Mouse (Mus musculus): ENCODE measurements at regions not wholly inside any gene's neighbourhood (a gene's known extent, or its start where the extent isn't known, plus 50 kb on each side); places are given as distances from the start of the nearest gene placed in this dataset.
"Not testable (repeated sequence)": the region's sequence is repeated elsewhere in the genome, so short reads cannot be mapped to it uniquely, and the experiment has no call there.

DNA sequence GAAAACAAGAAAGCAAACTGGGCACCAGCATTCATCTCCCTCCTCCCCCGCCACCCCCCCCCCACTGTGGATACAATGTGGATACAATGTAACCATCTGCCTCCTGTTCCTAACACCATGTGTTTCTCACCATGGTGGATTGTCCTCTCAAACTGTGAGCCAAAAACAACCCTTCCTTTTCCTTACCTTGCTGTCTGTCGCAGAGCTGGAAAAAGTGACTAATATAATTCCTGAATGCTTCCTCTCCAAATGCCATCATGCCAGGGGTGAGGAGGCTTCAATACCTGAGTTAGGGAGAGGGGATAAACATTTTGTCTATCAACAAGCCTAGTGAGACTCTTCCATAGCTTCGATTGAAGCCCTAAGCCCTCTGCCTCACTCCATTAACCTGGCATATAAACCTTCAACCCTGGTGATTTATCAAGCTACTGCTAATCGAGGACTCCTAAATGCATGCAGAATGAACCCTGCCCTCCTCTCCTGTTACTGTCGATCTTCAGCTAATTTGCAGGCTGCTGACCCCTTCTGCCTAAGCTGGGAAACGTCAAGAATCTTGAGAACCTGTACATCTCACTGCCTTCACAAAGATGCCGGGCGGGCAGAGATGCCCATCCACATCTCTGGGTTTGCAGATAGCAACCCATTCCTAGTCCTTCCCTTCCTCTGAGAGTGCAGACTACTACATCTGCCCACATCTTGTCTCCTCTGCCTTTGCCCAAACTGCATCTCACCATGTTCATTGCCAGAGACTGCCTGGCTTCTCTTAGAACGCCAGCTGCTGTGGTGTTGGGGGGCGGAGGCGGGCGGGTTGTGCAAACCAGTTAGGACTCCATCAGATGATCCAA is 184.3 kb upstream of the Rpl38 start:
- DNase-seq, result no peak

DNA sequence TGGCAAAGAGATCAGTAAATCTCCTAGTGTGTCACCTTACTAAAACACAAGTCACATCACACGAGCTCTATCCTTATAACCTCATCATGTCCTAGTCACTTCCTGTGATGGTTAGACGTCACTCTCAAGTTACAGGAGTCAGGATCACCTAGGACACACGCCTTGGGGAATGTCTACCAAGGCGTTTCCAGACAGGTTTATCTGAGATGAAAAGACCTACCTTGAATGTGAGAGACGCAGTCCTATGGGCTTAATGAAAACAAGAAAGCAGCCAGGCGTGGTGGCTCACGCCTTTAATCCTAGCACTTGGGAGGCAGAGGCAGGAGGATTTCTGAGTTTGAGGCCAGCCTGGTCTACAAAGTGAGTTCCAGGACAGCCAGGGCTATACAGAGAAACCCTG is 185.0 kb upstream of the Rpl38 start:
- DNase-seq, result not testable (repeated sequence)

DNA sequence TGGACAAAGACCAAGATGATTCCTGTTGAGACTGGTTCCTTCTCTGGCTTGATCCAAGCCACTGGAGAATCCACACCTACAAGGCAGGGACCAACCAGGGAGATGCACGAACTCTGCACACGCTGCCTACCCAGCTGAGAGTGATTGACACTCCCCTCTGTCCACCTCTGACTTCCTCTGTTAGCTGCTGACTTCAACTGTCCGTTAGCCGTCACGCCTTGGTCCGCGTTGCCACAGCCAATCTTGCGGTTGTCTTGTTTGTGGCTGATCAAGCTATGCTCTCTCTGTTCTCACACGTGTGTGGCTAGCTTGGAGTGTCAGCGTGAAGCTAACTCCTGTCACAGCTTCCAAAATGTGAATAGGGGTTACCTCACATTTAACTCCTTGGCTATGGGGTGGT is 186.3 kb upstream of the Rpl38 start:
- DNase-seq, result no peak

DNA sequence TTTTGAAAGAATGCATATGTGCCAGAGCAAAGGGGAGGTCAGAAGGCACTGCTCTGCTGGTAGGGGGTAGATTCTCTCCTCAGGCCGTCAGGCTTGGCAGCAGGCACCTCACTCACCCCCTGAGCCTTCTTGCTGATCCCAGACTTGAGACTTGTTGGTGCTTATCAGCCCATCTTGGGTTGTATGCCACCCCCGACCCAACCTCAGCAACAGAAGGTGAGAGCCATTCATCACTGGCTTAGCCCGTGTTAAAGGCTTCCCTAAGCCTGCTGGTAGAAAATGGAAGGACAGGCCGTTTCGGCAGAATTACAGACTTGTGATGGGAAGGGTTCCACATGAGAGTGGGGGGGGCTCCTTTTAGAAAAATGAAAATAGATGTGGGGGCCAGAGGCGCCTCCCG is 187.3 kb upstream of the Rpl38 start:
- DNase-seq, result no peak

DNA sequence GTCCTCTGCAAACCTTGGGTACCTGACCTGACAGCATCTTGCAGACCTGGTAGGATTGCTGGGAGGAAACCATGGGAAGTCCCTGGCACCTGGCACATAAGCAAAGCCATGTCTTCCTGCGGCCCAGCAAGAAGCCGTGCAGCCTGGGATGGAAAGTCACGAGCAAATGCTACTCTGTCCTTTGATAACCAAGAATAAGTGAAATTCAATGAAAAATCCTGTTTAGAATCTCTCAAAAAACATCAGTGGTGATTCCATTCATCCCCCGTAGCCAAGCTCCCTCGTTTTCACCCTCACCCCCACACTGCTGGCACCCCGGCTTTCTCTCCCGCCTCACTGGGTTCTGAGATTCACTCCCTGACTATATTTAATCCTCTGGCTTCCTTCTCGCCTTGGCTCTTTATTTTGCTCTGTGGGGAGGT is 188.2 kb upstream of the Rpl38 start:
- no peak for DNase-seq

DNA sequence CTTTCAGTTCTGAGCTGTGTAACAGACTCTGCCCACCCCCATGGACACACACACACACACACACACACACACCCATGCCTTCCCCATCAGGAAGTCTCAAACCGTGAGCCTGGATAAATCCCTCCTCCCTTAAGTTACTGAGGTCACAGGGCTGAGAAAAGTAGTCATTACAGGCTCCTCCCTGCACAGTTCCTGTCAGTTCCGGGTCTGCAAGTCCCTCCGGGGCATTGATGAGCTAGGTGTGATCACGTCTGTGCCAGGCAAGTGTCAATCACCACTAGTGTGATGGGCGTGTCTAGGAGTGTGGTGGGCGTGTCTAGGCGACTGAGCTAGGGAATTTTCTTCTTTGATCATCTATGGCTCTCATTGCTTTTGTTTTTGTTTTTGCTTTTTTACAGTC is 189.6 kb upstream of the Rpl38 start:
- DNase-seq, result no peak

DNA sequence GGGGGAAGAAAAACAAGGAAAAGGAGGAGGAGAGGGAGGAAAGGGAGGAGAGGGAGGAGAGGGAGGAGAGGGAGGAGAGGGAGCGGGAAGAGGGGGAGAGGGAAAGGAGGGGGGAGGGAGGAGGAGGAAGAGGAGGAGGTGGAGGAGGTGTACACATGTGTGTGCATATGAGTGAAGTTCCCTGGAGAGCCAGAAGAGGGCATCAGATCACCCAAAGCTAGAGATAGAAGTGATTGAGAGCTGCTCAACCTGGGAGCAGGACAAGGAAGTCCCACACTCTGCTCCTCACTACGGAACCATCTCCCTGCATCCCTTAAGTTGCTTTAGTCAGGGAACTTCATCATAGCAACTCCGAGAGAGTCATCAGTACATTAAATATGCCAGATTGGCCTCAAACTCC is 191.0 kb upstream of the Rpl38 start:
- DNase-seq, result no peak

DNA sequence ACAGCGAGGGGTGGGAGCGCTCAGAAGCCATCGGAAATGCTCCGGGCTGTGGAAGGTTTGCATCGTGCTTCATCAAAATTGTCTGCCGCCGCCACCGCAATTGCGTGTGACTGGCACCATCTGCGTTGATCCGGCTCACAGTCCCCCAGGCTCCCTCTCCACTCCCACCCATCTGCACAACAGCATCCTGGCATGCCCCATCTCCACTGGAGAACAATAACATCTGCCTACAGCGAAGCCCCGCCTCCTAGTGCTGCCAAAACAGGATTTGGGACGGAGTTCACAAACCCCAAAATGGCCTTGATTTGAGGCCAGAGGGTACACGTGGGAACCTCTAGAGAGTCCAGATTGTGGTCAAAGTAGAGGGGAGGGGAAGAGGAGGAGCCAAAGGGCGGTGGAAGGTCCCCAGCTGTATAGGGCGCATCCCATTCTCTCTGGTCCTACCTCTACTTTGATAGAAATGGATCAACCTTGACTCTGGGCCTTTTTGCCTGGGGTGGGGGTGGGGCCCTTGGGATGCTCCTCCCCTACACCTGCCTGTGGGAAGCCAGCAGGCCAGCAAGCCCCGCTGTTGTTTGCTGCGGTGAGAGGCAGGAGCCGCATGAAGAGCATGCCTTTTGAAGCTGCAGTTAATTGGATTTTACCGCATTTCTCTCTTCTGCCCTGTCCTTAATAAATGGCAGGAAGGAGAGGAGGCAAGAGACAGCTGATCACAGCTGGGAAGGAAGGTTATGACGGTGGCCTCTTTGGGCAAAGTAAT is 195.6 kb upstream of the Rpl38 start:
- peak; percentile 93 for DNase-seq

DNA sequence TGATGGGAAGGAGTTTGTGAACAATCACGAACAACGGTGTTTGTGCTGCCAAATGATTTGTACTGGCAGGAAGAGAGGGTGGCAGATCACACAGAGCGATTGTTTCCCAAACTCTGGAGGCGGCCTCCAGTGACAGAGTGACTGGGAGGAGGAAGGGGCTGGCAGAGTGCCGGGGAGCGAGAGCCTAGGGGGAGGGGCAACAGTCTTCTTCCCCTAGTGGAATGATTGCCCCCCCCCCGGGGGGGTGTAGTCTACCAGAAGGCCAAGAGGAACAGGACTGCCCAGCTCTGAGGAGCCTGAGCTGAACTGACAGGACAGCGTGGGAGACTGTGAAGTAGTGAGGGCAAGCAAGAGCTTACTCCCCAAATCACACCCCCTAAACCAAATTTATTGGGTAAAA is 199.9 kb upstream of the Rpl38 start:
- DNase-seq, result peak; percentile 96

DNA sequence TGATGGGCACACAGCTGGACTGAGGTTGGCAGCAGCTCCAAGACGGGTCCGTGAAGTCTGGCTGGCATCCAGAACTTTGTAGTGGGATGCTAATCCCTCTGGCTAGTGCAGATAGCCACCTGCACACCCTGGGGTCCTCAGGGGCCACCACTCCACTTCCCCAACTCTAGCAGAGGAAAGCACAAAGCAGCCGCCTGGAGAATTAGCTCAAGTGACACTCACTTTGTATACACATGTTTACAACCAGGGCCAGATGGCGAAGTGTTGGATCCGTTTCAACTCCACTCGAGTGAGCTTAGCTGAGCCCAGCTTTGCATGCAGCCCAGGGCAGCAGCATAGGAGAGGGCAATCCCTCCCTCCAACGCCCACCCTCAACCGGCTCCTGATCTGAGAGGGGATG is 200.5 kb upstream of the Rpl38 start:
- DNase-seq, result no peak

DNA sequence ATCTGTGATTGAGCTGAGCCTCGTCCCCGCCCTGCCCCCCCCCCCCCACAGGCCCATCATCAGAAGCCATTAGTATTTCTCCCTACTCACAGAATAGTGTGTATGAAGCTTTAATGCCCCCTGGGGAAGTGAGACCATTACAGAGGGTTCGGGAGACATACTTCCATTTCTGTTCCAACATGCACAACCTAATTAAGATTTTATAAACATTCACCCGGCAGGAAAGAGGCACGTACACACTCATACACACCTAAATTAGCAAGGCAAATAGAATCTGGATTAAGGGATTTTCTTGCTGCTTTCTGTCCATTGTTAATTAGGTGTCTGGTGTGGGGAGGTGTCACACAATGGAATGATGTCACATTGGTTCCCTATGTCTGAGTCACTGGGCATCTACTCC is 202.8 kb upstream of the Rpl38 start:
- no peak for DNase-seq

DNA sequence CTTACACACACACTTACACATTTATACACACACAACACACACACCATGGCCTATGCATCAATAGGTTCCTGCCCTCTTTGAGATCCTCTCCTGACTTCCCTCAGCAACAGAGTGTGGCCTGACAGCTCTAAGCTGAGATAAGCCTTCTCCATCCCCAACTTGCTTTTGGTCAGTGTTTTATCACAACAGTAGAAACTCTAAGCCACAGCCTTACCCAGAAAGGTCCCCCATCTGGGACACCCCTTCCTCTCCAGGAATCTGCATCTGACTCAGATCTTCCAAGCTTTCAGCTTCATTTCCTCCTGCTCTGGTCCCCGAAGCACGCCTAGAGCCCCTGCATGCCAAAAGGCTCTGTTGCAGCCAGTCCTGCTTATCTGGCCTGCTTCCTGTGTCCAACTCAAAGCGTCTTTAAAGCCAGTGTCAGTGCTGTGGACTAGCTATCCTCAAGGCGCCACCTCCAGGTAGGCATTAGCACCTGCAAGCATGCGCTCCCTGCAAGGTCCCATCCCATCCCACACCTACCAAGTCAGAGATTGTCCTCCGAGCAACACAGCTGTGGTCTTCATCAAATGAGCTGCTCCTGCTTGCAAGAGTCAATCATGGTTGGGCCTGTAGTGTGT is 205.5 kb upstream of the Rpl38 start:
- peak; percentile 95 for DNase-seq

DNA sequence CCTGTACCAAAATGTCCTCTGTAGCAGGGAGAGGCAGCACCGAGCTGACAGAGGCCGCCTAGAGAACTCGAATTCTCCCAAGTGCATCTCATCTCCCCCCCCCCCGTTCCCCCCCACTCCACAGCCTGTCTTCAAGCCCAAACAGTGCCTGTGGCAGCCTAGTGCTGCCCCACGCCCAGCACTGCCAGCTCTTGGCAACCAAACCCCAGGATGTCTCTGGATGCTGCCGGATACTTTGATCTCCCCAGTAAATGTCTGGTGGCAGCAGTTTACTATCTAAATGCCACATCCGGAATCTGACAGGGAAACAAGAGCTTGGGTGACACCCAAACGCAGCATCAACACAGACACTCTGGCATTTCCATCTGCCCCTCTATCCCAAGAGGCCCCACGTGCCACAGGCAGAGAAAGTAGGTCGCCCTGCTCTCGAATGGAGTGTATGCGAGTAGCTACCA is 213.4 kb upstream of the Rpl38 start:
- no peak for DNase-seq

DNA sequence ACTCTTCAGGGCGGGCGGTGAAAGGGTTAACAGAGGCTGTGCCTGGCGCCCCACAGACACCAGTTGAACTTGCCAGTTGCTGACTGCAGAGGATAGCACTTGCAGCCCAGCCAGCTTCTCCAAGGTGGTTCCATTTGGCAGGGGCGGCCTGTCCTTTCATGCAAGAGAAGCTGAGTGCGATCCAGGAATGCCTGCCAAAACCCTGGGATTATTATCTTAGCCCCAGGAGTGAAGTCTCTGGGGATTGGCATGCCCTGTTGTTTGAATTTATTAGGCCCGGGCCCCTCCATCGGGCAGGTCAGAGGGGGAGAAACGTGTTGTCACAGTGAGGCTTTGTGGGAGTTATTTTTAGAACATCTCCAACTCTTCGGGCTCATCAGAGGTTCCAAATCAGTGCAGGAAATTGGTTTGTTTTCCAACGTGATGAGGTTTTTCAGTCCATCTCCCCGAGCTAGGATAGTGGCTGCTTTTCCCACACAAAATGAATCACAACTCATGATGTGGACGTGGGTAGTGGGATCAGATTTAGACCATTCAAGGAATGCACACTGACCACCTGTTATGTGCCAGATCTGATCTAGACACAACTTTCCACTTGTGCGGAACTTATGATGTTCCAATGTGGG is 219.4 kb upstream of the Rpl38 start:
- DNase-seq, result peak; percentile 95

DNA sequence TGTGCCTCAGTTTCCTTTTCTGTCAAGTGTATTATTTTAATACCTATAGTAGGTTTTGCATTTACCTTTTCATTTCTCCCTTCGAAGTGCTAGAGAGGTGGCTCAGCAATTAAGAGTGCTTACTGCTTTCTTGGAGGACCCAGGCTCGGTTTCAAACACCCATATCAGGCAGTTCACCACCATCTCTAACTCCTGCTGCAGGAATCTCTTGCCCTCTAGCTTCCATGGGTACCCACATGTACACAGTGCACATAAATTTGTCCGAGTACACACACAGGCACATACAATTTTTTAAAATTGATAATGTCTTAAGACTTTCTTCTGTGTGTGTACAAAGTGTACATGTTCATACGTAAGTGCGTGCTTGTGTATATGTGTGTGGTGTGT is 220.9 kb upstream of the Rpl38 start:
- no peak for DNase-seq

DNA sequence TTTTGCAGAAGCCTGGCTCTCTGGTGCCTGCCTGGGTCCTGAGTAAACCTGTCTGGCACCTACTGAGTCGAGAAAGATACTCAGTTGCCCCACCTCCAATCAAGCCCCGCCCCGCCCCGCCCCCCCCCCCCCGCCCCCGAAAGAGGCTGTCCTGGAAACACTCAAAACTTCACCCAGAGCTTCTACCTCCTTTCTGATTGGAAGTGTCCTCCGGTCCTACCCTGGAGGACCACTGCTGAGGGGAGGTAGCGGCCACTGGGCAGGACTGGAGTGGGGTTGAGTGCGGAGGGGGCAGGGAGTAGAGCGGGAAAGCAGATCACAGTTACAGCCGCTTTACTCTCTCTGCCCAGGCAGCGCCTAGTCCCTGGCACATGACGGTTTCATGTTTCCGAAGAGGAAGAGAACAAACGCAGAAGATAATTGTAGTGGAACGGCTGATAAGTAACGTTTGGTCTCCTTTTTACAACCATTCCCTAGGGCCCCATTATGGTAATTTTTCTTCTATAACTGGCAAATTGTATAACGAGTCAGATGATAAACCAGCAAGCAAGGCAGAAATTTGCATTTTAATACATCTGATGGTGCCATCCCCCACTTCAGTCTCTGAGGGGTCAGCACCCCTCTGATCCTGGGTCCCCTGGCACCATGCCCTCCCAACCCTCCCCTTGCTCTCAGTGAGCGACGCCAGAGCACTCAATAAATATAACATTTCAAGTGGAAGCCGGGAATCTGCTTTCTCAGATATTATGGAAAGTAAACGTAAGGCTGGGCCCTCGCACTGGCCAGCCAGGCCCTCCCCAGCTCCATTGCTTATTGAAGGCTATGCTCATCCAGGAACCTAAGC is 221.5 kb upstream of the Rpl38 start:
- peak; percentile 95 for DNase-seq

DNA sequence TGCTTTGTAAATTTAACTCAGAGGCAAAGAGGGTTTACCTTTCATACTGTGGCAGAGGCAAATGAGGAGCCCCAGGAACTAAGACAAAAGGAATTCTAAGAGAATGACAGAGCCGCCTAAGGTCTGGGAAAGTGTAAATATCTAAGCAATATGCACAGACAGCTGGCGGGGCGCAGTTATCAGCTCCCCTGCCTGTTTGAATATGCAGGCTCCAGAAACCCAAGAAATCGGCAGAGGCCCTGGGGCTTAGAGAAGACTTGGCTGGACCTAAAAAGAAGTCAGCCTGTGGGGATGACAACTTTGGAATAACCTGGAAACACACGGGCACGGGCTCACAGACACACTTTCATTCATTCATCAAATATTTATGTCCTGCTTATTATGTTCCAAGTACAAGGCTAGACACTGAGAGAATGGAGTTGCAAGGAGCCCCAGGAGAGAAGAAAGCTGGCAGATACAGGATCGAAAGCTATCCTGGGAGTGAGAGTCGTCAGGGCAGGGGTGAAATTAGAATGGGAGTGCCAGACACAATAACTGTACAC is 222.2 kb upstream of the Rpl38 start:
- DNase-seq, result no peak

DNA sequence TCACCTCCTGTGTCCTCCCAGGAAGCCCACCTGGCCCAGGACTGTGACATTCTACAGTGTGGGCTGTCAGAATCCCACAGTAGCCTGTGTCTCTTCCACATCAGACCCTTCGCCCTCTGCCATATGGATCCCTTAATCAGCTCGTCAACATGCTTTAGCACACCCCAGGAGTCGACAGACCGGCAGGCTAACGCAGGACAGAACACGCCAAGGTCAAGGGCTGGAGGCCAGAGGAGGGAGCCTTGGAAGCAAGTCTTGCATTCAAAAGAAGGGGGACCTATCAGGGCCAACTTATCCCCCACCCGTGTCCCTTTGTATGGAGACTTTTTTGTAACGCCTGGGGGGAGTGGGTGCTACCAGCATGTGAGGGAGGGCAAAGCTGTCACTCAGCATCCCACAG is 224.1 kb upstream of the Rpl38 start:
- DNase-seq, result no peak

DNA sequence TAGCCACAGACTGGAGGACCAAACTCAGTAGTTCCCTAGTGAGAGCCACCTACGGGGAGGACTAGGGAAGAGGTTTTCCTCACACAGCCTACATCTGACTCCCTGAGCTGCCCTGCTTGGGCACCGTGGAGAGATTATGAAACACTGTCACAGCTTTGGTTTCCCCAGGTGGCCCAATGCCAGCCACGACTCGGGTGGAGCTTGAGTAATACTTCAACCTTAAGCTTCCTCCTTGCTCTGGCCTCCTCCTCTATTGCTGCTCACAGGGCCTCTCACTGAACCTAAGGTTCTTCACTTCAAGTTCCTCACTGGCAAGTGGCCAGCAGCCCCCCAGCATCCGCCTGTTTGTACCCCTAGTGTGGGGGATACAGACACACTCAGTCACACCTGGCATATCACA is 224.9 kb upstream of the Rpl38 start:
- no peak for DNase-seq

DNA sequence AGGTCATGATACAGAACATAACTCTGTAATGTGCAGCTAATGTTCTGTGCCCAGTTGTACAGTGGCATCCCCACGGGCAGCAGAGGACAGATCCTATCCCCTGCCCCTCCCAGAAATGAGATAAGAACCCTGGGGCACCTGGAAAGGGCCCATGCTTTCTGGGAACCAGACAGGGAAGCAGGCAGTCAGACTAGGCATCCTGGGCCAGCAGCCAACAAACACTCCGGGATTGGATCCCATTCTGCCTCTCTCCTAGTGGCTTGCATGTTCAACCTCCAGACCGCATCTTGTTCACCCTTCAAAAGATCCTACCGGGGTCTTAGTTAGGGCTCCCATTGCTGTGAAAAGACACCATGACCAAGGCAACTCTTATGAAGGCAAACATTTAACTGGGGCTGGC is 229.0 kb upstream of the Rpl38 start:
- no peak for DNase-seq

DNA sequence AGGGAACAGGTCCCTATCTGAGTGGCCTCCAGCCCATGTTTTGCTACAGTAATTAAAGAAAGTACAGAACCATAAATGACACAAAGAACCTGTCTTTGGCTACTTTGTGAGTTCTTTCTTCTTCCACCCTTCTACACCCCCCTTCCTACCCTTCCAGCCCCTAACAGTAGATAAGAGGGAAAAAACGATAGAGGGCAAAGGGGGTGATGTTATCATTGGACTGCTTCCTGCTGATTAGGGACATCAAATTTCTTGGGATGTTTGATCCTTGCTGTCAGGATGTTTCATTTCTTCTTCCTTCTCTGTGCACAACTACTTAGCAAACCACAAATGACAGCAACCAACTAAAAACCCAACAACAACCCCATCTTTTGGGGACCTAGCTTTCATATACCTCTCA is 232.5 kb upstream of the Rpl38 start:
- DNase-seq, result no peak

DNA sequence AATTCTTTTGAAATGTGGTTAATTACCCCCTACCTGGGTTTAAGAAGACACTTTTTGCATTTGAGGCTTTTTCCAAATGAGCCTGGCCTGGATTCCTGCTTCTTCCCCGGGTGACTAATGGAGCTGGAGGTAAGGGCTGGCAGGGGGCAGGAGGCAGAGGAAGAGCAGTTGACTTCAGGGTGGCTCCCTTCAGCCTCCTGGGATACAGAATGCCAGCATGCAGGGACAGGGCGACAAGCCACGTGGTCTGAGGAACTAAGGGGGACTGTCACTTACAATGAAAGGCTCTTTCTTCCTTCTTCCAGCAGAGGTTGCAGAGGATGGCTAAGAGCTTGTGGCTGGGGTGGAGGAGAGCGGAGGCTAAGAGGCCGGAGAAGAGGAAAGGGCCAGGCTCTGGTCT is 234.8 kb upstream of the Rpl38 start:
- no peak for DNase-seq
